Mouse (Mus musculus) MEL-GATA-1-ER (cell line): ENCODE measurements around the gene Ceacam13.
"Not testable (repeated sequence)": the region's sequence is repeated elsewhere in the genome, so short reads cannot be mapped to it uniquely, and the experiment has no call there.

Experiments used
- DNase-seq: peaks from one replicate; pipeline ENCODE4 v3.0.0-alpha.2; 2012; ENCODE audit warnings: low read depth; ENCODE audit errors: extremely low read depth

The Ceacam13 gene

DNA sequence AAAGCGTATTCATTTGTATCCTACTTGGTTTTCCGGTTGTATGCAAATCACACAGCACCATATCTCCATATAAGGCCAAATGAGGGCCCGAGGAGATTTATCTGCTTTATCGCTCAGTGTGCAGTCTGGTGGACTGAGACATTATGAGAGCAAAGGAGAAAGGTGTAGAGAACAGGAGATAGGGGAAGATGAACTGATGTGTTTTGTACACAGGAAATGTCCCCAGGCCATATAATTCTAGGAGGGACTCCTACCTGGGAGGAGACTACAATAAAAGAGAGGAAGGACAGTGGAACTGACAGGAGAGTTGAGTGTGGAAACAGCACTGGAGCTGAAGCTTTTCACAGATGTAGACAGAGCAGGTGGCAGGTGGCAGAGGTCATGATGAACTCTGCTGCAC lies at the start of gene Ceacam13:
TSS of gene Ceacam13 (plus strand) at position 301 of the 400 bp plus-strand sequence.
- no peak for DNase-seq

- no peak for DNase-seq
Observed at GRCm38 (mm10) chr7:17971824-17972223, 37.9 kb upstream of the Ceacam13 start, which contains the start of gene Ceacam11. Gene Ceacam11 (plus strand): TSS chr7:17972124.

GRCm38 (mm10) chr7:18001131-18001530 lies 8.6 kb upstream of the Ceacam13 start:
- DNase-seq = not testable (repeated sequence)

DNA sequence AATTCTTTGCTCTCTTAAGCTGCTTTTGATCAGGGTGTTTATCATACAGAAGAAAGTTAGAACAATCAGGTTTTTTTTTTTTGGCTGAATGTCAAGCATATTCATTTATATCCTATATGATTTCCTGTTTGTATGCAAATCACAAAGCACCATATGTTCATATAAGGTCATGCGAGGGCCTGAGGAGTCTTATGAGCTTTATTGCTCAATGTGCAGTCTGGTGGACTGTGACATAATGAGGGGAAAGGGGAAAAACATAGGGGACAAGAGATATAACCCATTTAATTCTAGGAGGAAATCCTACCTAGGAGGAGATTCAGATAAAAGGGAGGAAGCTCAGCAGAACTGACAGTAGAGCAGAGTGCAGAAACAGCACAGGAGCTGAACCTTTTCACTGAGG lies 55.9 kb downstream of the Ceacam13 start, which contains the start of gene Ceacam12:
TSS of gene Ceacam12 (plus strand) at position 301 of the 400 bp plus-strand sequence.
- DNase-seq = no peak
